Mouse (Mus musculus): ENCODE data around the gene 2310034G01Rik.
A peak's percentile ranks its signal among the peaks of the same experiment; 100 is the strongest.

Gene 2310034G01Rik

GRCm38 (mm10) chr19:46314872-46315742, 35.0 kb downstream of the 2310034G01Rik start:
- DNase-seq (ENCODE audit: low read depth, low spot score): no peak

GRCm38 (mm10) chr19:46314151-46314601, 35.9 kb downstream of the 2310034G01Rik start:
- DNase-seq (ENCODE audit: low read depth, low spot score): no peak

GRCm38 (mm10) chr19:46313591-46313990, 36.5 kb downstream of the 2310034G01Rik start:
- no peak for DNase-seq (ENCODE audit: low read depth, low spot score)

- no peak for DNase-seq (ENCODE audit: low read depth, low spot score)
Observed at GRCm38 (mm10) chr19:46313116-46313515, 37.0 kb downstream of the 2310034G01Rik start.

- DNase-seq (ENCODE audit: low read depth, low spot score): no peak
Observed at GRCm38 (mm10) chr19:46312566-46312965, 37.5 kb downstream of the 2310034G01Rik start.

GRCm38 (mm10) chr19:46311341-46311740, 38.8 kb downstream of the 2310034G01Rik start:
- no peak for DNase-seq (ENCODE audit: low read depth, low spot score)

- no peak for DNase-seq (ENCODE audit: low read depth, low spot score)
Observed at GRCm38 (mm10) chr19:46310312-46310865, 39.7 kb downstream of the 2310034G01Rik start.

GRCm38 (mm10) chr19:46309651-46310305, 40.3 kb downstream of the 2310034G01Rik start:
- DNase-seq (ENCODE audit: low read depth, low spot score): no peak

- peak; percentile 74 for DNase-seq (ENCODE audit: low read depth, low spot score)
Observed at GRCm38 (mm10) chr19:46308706-46309435, 41.2 kb downstream of the 2310034G01Rik start.

- DNase-seq (ENCODE audit: low read depth, low spot score): no peak
Observed at GRCm38 (mm10) chr19:46308303-46308702, 41.8 kb downstream of the 2310034G01Rik start.

- DNase-seq (ENCODE audit: low read depth, low spot score): no peak
Observed at GRCm38 (mm10) chr19:46307781-46308180, 42.3 kb downstream of the 2310034G01Rik start.

GRCm38 (mm10) chr19:46306751-46307289, 43.3 kb downstream of the 2310034G01Rik start:
- no peak for DNase-seq (ENCODE audit: low read depth, low spot score)

- no peak for DNase-seq (ENCODE audit: low read depth, low spot score)
Observed at GRCm38 (mm10) chr19:46306268-46306610, 43.9 kb downstream of the 2310034G01Rik start.

GRCm38 (mm10) chr19:46305432-46306267, 44.5 kb downstream of the 2310034G01Rik start:
- no peak for DNase-seq (ENCODE audit: low read depth, low spot score)

- no peak for DNase-seq (ENCODE audit: low read depth, low spot score)
Observed at GRCm38 (mm10) chr19:46304908-46305333, 45.2 kb downstream of the 2310034G01Rik start.

- no peak for DNase-seq (ENCODE audit: low read depth, low spot score)
Observed at GRCm38 (mm10) chr19:46304216-46304841, 45.8 kb downstream of the 2310034G01Rik start, which contains the start of gene Nfkb2. Gene Nfkb2, plus strand, starts transcription at chr19:46304320.

- DNase-seq (ENCODE audit: low read depth, low spot score): no peak
Observed at GRCm38 (mm10) chr19:46303251-46304215, 46.6 kb downstream of the 2310034G01Rik start.

- DNase-seq (ENCODE audit: low read depth, low spot score): no peak
Observed at GRCm38 (mm10) chr19:46302551-46302950, 47.6 kb downstream of the 2310034G01Rik start.
